Mouse (Mus musculus) activated CD4-positive, CD25-positive, alpha-beta regulatory T cell, adult 4 months (primary cell): ENCODE results near the gene Lyrm7. TPM values are rescaled to one million over a fixed set of nuclear protein-coding genes. Genes with fewer than 3 reads are reported as not detected.
A peak's percentile ranks its signal among the peaks of the same experiment; 100 is the strongest.
"Not testable (repeated sequence)": the region's sequence is repeated elsewhere in the genome, so short reads cannot be mapped to it uniquely, and the experiment has no call there.

ENCODE experiments used
- ATAC-seq: one replicate; pipeline ENCODE4 v1.8.0; 2017
- polyA plus RNA-seq, 2 experiments: library from polyadenylated mRNA; unstranded; fragments of 100-300 nt; shearing (Covaris generic); gene quantifications; one replicate each; pipeline ENCODE4 v1.2.1; 2017

Lyrm7 gene
- polyA plus RNA-seq = 1 to 10 TPM; 2.4 to 3.7 TPM

GRCm38 (mm10) chr11:54860256-54861038, at the start of gene Lyrm7:
Gene Lyrm7 (minus strand): TSS chr11:54860916.
- ATAC-seq = peak; percentile 94

DNA sequence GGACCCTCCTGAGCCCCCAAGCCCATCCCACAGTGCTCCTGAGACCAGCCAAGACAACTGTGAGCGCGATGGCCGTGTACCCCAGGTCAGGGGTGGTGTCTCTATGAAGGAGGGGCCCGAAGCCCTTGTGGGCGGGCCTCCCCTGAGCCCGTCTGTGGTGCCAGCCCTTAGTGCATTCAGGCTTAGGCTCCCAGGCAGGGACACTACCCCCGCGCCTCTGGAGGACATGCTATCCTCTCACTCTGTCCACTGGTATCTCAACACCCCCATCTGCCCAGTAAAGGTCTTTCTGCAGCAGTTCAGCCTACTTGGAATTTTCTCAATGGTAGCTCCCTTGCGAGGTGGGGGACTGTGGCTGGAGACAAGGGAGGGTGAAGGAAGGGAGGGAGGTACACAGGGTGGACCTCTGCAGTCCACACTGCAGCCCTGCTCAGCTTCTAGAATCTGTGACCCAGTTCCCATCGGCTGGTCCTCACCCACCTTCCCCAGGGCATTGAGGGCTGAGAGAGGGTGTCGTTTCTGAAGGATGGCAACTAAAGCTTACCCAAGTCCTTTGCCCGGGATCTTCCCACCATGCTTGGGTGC, 49.5 kb upstream of the Lyrm7 start:
- no peak for ATAC-seq

- no peak for ATAC-seq
These were observed 48.6 kb upstream of the Lyrm7 start for GRCm38 (mm10) chr11:54909273-54909672.

- ATAC-seq = no peak
These were observed 46.5 kb upstream of the Lyrm7 start for GRCm38 (mm10) chr11:54907259-54907658.

- ATAC-seq = no peak
These were observed 45.8 kb upstream of the Lyrm7 start for GRCm38 (mm10) chr11:54906466-54906865.

GRCm38 (mm10) chr11:54905931-54906330, 45.2 kb upstream of the Lyrm7 start:
- no peak for ATAC-seq

DNA sequence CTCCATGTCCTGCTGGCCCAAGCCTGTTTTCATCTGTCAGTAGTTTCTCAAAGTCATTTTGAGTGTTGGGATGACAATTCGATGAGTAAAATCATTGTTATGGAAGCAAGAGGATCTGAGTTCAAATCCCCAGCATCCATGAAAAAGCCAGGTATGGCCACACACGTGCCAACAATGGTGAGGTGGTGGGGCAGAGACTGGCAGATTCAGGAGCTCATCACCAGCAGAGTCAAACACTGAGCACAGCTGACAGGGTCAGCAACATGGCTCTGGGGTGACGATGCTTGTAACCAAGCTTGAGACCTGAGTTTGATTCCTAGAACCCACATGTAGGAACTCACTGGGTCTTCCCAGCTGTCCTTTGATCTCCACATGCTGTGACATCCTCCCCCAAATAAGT, 44.4 kb upstream of the Lyrm7 start:
- no peak for ATAC-seq

GRCm38 (mm10) chr11:54903940-54904706, 43.4 kb upstream of the Lyrm7 start:
- peak; percentile 23 for ATAC-seq

DNA sequence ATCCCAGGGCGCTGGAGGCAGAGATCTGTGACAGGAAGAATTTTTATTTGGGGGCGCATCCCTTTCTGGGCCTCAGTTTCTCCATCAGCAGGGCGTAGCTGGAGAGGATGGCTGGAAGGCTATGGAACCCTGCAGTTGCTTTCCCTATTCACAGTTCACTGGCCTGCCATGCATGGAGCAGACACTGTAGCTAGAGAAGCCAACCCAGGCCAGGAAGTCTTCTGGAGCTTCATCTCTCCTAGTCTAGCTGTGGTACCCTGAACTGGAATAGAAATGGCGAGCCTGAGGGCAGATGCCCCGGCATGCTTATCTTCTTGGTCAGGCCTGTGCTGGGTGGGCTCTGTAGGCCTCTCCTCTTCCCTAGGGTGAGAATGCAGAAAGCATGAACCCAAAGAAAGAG, 42.6 kb upstream of the Lyrm7 start:
- no peak for ATAC-seq

DNA sequence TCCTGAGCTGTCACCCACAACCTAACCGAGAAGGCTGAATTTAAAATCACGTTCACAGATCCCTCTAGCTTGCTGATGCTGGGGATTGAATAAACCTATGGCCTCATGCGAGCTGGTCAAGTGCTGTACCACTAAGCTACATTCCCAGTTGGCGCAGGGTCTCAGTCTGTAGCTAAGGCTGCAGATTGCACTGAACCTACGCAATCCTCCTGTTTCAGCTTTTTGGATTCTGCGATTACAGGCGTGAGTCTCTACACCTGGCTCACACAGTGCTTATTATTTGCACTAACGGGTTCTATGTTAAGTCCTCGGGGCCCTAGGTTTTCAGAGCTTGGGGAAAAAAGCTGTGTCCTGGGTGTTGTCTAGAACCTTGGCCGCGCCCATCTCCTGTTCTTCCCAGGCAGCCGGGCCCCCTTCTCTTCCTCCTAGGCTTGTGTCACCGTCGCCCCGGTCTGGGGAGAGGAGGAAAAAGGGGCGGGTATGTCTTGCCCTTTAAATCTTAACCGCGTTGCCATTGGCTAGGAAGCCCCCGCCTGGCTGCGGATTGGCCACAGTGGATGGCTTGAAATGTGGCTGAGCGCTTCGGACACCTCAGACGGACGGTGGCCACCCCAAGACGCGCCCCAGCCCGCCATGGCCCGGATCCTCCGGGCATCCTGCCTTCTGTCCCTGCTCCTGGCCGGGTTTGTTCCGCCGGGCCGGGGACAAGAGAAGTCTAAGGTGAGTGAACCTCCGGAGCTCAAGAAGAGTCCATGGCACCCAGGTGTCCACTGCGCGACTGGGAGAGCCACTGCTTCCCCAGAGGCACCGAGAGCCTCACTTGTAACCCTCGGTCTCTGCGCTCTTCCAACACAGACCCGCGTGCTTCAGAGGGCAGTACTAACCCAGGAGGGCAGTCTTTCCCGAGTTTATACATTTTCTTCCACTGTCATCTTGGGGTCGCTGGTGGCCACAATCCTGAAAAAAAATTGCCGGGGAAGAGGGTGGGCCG, 41.9 kb upstream of the Lyrm7 start, which contains the start of gene Gpx3:
Gene Gpx3, plus strand, starts transcription at position 121 of the 991 bp plus-strand sequence.
- no peak for ATAC-seq

DNA sequence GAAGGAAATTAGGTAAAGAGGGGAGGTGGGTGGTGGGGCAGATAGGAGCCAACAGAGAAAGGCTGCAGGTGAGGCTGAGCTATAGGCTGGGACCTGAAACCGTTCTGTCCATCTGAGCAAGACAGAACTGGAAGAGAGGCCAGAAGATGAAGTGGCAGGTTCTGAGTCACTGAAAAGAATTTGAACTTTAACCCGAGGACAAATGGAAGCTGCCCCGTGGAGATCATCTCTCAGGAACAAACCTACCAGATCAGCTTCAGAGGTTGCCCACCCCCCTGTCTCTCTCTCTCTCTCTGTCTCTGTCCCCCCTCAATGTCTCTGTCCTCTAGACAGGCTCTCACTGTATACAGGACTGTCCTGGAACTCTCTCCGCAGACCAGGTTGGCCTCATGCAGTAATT, 38.9 kb upstream of the Lyrm7 start:
- no peak for ATAC-seq

DNA sequence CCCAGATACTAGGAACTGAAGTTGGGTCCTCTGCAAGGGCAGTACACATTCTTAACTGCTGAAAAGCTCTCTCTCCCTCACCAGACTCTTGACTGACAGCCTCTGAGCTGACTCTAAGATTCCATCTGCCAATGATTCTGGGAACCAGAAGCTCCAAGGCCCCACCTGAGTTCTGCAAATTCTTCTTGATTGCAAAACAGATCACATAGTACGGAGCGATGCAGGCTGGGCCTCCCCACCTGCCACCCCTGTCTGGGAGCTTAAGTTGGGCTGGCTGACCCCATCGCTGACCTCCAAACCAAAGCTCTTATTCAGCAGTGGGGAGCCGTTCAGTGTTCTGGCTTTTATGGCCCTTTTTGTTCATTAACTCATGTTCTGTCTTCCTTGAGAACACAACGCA, 36.8 kb upstream of the Lyrm7 start:
- ATAC-seq = no peak

DNA sequence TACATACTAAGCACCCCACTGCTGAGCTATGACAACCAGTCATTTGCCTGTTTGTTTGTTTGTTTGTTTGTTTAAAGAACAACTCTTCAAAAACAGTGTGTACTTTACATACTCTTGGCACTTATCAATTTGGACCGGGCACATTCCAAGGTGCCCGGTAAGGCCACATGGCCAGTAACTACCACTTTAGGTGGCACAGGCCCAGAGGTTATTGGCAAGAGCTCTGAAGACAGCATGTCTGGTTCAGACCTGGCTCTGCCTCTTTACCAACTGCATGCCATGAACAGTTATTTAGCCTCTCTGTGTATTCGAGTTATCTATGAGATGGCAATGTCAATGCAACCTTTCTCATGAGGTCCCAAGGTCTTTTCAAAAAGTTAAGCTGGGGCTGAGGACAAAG, 35.9 kb upstream of the Lyrm7 start:
- not testable (repeated sequence) for ATAC-seq

- ATAC-seq = no peak
These were observed 33.9 kb upstream of the Lyrm7 start for GRCm38 (mm10) chr11:54894589-54894988.

DNA sequence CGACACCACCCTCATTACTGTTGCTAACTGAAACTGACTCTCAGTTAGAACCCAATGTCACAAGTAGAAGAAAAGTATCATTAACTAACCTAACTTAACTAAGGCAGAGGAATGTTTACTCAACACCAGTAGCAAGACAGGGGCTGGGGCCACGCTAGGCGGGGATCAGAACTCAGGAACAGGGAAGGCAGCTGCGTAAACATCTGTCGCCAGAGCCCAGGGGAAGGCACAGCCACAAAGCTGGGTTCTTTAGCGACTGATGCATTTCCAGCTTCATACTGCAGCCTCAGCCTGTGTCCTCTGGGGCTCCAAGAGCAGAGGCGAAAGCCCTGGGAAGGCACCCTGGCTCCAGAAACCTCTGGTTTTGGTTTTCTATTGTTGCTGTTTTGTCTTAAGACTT, 31.4 kb upstream of the Lyrm7 start:
- no peak for ATAC-seq

GRCm38 (mm10) chr11:54891341-54891740, 30.6 kb upstream of the Lyrm7 start:
- ATAC-seq = no peak

DNA sequence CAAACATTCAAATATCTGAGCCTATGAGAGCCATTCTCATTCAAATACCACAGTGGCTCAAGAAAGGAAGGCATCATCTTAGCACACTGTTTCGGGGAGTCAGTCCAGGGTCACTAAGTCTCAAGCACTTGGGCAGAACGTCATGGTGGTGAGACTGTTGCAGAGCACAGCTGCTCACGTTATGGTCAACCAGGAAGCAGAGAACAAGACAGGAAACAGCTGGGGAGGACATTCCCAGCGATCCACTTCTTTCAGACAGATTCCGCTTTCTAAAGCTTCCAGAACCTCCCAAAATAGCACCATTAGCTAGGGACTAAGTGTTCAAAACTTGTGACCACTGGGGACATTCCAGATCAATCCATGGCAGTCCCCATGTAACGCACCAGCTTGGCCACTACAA, 27.2 kb upstream of the Lyrm7 start:
- ATAC-seq = no peak

DNA sequence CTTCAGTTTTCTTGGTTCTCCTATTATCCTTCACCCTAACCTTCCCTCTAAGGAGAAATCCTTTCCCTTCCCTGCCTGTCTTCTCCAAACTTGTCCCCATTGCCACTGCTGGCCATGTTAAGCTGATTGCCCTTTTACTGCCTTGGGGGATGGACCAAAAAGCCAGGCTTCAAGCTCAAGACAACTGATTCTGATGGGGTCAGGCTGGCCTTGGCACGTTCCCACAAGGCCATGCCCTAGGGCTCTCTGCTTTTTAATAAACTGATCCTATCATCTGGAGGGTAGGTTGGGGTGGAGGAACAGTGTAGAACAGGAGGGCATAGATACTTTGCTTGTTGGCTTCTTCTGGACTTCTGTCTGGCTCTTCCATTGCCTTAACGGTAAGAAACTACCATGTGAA, 24.7 kb upstream of the Lyrm7 start:
- no peak for ATAC-seq

DNA sequence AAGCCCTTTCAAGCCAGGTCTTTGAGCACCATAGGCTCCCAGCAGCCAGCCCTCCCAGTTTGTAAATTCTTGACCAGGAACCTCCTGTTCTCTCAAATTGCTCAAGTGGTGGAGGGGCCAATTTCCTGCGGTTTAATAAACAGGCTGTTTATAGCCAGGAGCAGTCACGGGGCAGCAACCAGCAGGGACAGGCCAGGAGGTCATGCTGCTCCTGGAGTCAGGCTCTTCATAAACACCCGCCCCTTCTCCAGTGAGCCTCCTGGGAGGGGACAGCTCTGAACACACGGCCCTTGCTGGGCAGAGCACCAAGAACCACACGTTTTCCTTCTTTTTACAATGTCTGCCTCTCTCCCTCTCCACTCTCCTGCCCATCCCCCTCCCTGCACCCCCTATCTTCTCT, 24.2 kb upstream of the Lyrm7 start:
- no peak for ATAC-seq

DNA sequence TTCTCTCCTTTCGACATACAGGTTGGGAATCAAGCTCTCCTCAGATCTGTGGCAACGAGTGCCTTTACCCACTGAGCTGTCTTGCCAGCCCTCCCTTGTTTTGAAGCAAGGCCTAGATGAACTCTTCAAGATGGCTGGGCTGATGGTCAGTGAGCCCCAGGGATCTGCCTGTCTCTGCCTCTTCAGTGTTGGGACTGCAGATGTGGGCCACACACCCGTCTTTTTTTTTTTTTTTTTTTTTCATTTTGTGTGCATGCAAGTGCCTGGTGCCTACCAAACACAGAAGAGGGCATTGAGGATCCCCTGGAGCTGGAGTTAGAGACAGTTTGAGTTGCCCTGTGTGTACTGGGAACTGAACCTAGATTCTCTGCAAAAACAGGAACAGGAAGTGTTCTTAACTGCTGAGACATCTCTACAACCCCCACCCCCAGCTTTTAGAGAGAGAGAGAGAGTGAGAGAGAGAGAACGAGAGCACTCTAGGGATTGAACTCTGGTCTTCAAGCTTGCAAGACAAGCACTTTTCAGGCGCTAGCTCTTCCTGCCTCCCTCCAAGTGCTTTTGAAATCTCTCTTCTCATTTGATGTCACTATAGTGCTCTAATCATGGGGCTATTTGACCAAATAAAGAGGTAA, 23.6 kb upstream of the Lyrm7 start:
- peak; percentile 72 for ATAC-seq

DNA sequence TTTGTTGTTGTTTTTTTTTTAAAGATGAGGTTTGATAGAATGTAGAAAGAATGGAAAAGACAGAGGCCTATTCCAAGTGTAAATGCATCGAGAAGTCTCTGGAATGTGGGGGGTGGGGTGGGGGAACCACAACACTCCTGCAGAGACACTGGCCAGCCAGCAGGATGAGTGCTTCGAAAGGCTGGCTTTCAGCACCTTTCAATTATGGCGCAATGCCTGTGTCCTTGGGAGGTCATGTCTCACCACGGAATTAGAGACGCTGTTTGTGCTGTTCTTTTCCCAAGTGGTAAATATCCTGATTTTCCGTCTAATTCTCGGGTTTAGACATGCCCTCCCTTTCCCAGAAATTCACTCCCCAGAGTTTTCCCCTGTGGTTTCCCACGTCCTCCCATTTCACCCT, 22.0 kb upstream of the Lyrm7 start:
- ATAC-seq = no peak

GRCm38 (mm10) chr11:54881051-54881474, 20.3 kb upstream of the Lyrm7 start:
- no peak for ATAC-seq
